Mouse (Mus musculus) ES-Bruce4 (cell line): ENCODE measurements around the gene Tcerg1l.

Experiments
- CTCF ChIP-seq: IDR thresholded peaks from one replicate; pipeline ENCODE4 v1.8.1; 2011; ENCODE audit warnings: low read depth, low read length
- POLR2A ChIP-seq: IDR thresholded peaks from one replicate; pipeline ENCODE4 v1.8.1; 2011; ENCODE audit warnings: low read length; ENCODE audit not compliant: insufficient read depth

GRCm38 (mm10) chr7:138242229-138242628, 155.3 kb downstream of the Tcerg1l start:
- TF ChIP-seq POLR2A (no peak), CTCF (no peak)
